Mouse (Mus musculus) embryonic facial prominence, embryonic 15.5 days (tissue): ENCODE measurements around the gene D17H6S53E. TPM values are rescaled to one million over a fixed set of nuclear protein-coding genes. Genes with fewer than 3 reads are reported as not detected.

ENCODE experiments used
- ATAC-seq: fragments of 200-750 bp; cut with Nextera tagmentation; 2 replicates; pipeline ENCODE4 v1.8.0; 2017; ENCODE audit warnings: low read depth, moderate TSS enrichment; ENCODE audit not compliant: insufficient number of reproducible peaks, low FRiP score, low TSS enrichment
- H3K27ac ChIP-seq: fragments of 300-500 bp; sonication (generic); replicated peaks from 2 replicates; pipeline ENCODE4 v1.5.1; 2015; ENCODE audit warnings: mild to moderate bottlenecking, inconsistent platforms
- H3K27me3 ChIP-seq: fragments of 300-500 bp; sonication (generic); 2 replicates; pipeline ENCODE4 v1.6.1; 2015; ENCODE audit warnings: inconsistent platforms
- H3K36me3 ChIP-seq: fragments of 300-500 bp; sonication (generic); 2 replicates; pipeline ENCODE4 v1.6.1; 2015; ENCODE audit warnings: mild to moderate bottlenecking, inconsistent platforms
- H3K4me1 ChIP-seq: fragments of 300-500 bp; sonication (generic); 2 replicates; pipeline ENCODE4 v1.6.1; 2015; ENCODE audit warnings: inconsistent platforms
- H3K4me2 ChIP-seq: fragments of 300-500 bp; sonication (generic); replicated peaks from 2 replicates; pipeline ENCODE4 v1.6.1; 2015; ENCODE audit warnings: mild to moderate bottlenecking, inconsistent platforms
- H3K4me3 ChIP-seq: fragments of 300-500 bp; sonication (generic); replicated peaks from 2 replicates; pipeline ENCODE4 v1.5.1; 2015; ENCODE audit warnings: mild to moderate bottlenecking, inconsistent platforms
- H3K9ac ChIP-seq: fragments of 300-500 bp; sonication (generic); 2 replicates; pipeline ENCODE4 v1.6.1; 2015; ENCODE audit warnings: inconsistent platforms
- H3K9me3 ChIP-seq: fragments of 300-500 bp; sonication (generic); replicated peaks from 2 replicates; pipeline ENCODE4 v1.6.1; 2016; ENCODE audit warnings: inconsistent platforms
- WGBS: fragments of 180-500 bp; shearing (Covaris S2); methylation state at CpG from one replicate; pipeline ENCODE4 v1.1.7; 2015; 5-methylcytosine and 5-hydroxymethylcytosine counted together
- polyA plus RNA-seq: library from polyadenylated mRNA; unstranded; fragments of >200 nt; fragmentation: Nextera tagmentation; extraction: Ambion mirVana; gene quantifications from 2 replicates; pipeline ENCODE4 v1.2.1, GENCODE M21; 2015

Gene D17H6S53E
- polyA plus RNA-seq, 1 experiment from 2014 or later, result 11.2 TPM

DNA sequence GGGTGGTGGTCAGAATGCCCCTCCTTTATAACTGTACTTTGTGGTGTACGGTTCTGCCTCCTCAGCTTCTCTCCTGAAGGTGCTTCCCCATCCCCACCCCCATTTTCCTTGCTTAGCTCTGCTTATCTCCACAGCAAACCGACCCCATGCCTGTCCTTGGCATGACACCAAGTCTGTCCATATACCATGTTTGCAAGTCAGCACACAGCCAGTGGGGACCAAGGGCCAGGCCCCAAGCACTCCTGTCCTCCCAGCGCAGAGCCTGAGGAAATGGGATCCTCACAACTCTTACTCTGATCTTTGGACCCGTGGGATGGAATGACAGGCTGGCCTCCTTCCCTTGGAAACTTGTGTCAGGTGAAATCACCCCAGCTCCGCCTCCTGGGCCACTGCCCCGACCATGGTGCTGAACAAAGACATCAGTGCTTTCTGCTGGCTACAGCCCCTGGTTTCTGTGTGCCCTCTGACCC, 22.9 kb upstream of the D17H6S53E start:
- no peaks in the 10 kb centered on the region for H3K27me3 ChIP-seq
- no peak overlapping the region for H3K4me2 ChIP-seq
- H3K9ac ChIP-seq, result no peak overlapping the region
- peaks cover 7% of the 10 kb centered on the region for H3K4me1 ChIP-seq
- H3K4me3 ChIP-seq, result no peak overlapping the region
- no peak overlapping the region for H3K27ac ChIP-seq
- WGBS, result 63% methylated on average over 6 of the region's 6 CpGs
- no peaks in the 10 kb centered on the region for H3K9me3 ChIP-seq
- ATAC-seq, result no peak
- H3K36me3 ChIP-seq, result peaks cover 58% of the 10 kb centered on the region

DNA sequence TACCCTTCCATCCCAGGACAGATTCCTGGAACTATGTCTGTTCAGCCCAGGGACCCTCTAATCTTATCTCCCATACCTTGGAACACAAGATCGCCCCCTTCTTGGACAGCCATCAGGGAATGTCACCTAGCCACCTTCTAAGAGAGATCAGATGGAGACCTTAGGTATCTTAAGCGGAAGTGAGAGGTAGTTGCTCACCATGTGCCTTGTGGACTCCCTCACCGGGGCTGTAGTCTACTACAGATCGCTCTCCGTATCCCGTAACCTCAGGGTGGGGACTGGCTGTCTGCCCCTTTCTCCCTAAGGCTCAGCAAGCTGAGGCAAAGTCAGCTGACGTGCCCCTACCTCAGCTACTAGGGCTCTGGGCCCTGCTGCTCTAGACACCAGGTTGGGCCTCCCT, 22.1 kb upstream of the D17H6S53E start:
- ATAC-seq, result no peak
- peaks cover 49% of the 10 kb centered on the region for H3K36me3 ChIP-seq
- no peak overlapping the region for H3K4me2 ChIP-seq
- H3K9me3 ChIP-seq, result no peaks in the 10 kb centered on the region
- no peak overlapping the region for H3K4me3 ChIP-seq
- H3K27ac ChIP-seq, result no peak overlapping the region
- H3K4me1 ChIP-seq, result peaks cover 7% of the 10 kb centered on the region
- H3K9ac ChIP-seq, result no peak overlapping the region
- no peaks in the 10 kb centered on the region for H3K27me3 ChIP-seq
- WGBS, result 86% methylated on average over 7 of the region's 7 CpGs

DNA sequence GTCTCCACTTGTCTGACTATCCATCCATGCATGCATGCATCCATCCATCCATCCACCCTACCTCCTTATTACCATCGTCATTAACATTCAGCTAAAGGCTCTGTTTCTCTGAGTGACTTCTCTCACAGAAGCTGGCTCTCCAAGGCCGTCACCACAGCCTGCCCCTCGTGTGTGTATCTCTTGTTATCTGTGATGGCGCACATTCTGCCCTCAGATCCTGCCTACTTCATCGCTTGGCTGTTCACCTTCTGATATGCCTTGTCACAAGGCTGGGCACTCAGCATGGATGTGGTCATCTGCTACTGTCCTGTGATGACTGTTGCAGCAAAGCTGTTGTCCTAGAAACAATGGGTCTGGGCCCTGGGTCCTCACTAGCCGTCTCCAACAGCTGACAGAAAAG, 21.4 kb upstream of the D17H6S53E start:
- peaks cover 43% of the 10 kb centered on the region for H3K36me3 ChIP-seq
- no peak overlapping the region for H3K4me3 ChIP-seq
- 73% methylated on average over 6 of the region's 6 CpGs for WGBS
- no peaks in the 10 kb centered on the region for H3K9me3 ChIP-seq
- no peak overlapping the region for H3K4me2 ChIP-seq
- H3K27ac ChIP-seq, result no peak overlapping the region
- H3K27me3 ChIP-seq, result no peaks in the 10 kb centered on the region
- H3K4me1 ChIP-seq, result peaks cover 7% of the 10 kb centered on the region
- ATAC-seq, result no peak
- H3K9ac ChIP-seq, result no peak overlapping the region

DNA sequence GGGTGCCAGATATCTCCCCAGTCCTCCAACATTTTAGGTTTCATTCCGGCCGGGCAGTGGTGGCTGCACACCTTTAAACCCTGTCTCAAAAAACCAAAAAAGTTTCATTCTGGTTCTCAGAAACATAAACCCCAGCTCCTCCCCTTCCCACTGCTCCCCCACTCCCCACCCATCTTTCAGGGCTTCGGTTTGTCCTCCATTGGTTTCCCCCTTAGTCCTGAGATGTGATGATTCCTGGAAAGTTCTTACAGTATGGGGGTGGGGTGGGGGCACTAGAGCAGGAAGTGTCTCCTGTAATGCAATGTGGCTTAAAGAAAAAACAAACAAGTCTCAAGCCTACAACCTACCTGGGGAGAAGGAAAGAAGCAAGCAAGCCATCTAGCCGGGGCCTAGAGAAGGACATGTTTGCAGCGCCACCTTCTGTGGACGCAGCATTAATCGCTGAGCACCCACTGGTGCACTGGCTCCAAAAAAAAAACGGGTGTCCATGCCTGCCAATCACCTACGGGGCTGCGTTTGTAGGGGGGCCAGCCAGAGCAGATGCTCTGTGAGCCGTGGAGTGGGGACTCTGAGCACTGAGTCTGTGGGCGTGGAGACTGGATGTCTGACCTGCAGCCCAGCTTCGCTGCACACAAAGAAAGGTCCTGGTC, 20.3 kb upstream of the D17H6S53E start:
- H3K4me3 ChIP-seq, result 0 out of 2 replicates have a peak overlapping the region, but pooled peaks have one; percentile 13
- peaks cover 7% of the 10 kb centered on the region for H3K4me1 ChIP-seq
- H3K9me3 ChIP-seq, result no peaks in the 10 kb centered on the region
- H3K9ac ChIP-seq, result no peak overlapping the region
- peaks cover 32% of the 10 kb centered on the region for H3K36me3 ChIP-seq
- peak overlapping the region; percentile 40 for H3K4me2 ChIP-seq
- no peak overlapping the region for H3K27ac ChIP-seq
- whole genome bisulfite sequencing, result 24% methylated on average over 13 of the region's 13 CpGs
- H3K27me3 ChIP-seq, result no peaks in the 10 kb centered on the region
- no peak for ATAC-seq

DNA sequence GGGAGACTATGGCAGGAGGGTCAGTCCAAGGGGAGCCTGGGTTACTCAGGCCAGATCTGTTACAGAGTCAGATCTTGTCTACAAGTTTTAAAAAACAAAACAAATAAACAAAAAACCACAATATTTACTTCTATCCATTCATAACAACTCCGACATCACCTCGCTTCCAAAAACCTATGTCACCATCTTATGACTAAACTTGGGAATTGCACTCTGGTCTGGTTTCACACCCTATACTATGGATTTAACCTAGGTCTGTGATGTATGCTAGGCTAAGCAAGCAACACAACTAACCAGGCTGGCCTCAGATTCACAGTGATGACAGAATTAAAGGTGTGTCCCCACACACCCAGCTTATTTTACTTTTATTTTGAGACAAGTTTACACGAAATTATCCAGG, 19.7 kb upstream of the D17H6S53E start:
- 0 out of 2 replicates have a peak overlapping the region, but pooled peaks have one; percentile 13 for H3K4me3 ChIP-seq
- no peaks in the 10 kb centered on the region for H3K9me3 ChIP-seq
- peaks cover 7% of the 10 kb centered on the region for H3K4me1 ChIP-seq
- H3K27me3 ChIP-seq, result no peaks in the 10 kb centered on the region
- H3K27ac ChIP-seq, result no peak overlapping the region
- no peak overlapping the region for H3K9ac ChIP-seq
- H3K36me3 ChIP-seq, result peaks cover 26% of the 10 kb centered on the region
- 62% methylated on average over 3 of the region's 3 CpGs for WGBS
- ATAC-seq, result no peak
- 0 out of 2 replicates have a peak overlapping the region, but pooled peaks have one; percentile 40 for H3K4me2 ChIP-seq

DNA sequence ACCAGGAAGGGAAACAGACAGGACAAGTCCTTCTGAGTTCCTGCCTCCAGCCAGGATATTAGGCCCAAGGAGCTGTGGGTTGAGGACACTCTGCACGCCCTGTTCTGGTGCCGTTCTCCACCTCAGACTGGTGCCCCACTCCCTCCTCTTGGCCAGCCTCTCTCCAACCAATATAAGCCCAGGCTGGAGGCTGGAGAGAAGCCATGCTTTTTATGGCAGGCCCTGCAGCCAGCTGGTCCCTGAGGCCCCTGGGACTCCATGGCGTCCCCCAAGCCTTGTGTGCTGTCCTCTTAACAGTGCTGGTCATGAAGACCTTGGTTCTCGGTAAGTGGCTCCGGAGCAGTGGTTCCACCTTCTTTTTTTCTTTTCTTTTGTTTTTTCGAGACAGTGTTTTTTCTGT, 18.1 kb upstream of the D17H6S53E start, which contains the start of gene Ly6g5c:
Ly6g5c (plus strand) TSS at position 183 of the 400 bp plus-strand sequence.
- Histone ChIP-seq H3K9me3 (no peaks in the 10 kb centered on the region), H3K4me2 (no peak within 1 kb of the TSS), H3K4me1 (peaks cover 7% of the 10 kb centered on the region), H3K9ac (no peak within 1 kb of the TSS), H3K4me3 (no peak within 1 kb of the TSS), H3K36me3 (peaks cover 10% of the 10 kb centered on the region; the same call in 1 of the 2 replicates), H3K27me3 (no peaks in the 10 kb centered on the region), H3K27ac (no peak within 1 kb of the TSS)
- ATAC-seq, result no peak
- WGBS, result 85% methylated on average over 6 of the region's 6 CpGs

DNA sequence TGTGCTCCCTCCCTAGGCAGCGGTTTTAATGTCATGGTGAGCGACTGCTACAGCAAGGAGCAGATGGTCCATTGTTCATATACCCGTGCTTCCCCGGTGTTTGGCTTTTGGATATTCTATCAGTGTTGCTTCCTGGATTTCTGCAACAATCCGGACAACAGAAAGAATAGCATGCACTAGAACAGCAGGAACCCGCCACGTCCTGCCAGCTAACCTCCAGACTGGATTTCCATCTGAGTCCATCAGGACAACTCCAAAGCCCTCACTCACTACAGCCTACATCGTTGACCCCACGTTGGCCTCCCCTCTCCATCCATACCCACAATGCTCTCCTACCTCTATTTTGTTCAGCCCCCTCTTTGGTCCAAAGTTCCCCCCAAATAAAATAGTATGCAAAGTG, 14.4 kb upstream of the D17H6S53E start:
- no peaks in the 10 kb centered on the region for H3K27me3 ChIP-seq
- H3K27ac ChIP-seq, result no peak overlapping the region
- no peak overlapping the region for H3K9ac ChIP-seq
- WGBS, result 78% methylated on average over 9 of the region's 9 CpGs
- ATAC-seq, result no peak
- no peak overlapping the region for H3K4me2 ChIP-seq
- peaks cover 30% of the 10 kb centered on the region for H3K36me3 ChIP-seq
- H3K9me3 ChIP-seq, result no peaks in the 10 kb centered on the region
- H3K4me3 ChIP-seq, result no peak overlapping the region
- no peaks in the 10 kb centered on the region for H3K4me1 ChIP-seq

DNA sequence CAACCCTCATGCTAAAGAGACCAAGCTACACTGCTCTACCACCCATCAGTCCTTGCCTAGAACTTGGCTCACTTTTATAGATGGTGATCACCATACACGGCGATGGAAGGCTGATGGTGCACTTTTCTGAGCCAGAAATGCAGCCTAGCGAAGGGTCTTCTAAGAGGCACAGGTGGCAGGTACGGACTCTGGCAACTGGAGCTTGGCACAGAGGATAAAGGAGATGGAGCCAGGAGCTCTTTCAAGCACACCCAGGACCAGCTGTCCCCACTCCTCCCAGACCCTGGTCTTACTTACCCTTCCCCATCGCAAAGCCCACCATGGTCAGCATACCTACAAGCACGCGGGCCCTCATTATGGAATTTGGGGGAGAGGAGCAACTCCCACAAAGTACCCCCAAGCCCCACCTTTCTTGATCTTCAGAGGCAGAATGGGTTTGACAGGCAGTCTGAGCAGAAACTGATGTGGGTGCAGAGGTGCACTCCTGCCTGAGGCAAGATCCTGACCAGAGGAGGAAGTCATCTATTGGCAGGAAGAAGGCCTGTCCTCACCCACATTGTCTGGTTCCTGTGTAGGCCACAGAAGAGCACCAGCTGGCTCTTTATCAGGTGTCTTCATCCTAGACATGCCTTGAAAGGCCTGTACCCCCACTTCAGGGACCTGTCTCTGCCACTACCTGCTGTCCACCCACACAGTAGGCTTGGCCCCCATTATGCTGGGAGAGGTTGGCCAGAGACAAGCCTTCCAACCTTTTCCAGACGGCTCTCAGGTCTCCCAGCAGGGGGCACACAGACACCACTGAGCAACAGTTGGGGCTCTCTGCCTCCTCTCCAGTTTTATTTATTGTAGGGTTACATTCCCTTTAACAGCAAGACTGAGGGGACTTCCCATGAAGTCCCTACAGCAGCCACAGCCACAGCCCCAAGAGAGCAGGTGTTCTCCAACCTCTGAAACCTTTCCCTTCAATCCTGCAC, 10.8 kb upstream of the D17H6S53E start, which contains the start of gene Ly6g5b:
Ly6g5b (minus strand) TSS at position 383 of the 974 bp plus-strand sequence.
- no peaks in the 10 kb centered on the region for H3K27me3 ChIP-seq
- no peak within 1 kb of the TSS for H3K27ac ChIP-seq
- H3K9me3 ChIP-seq, result no peaks in the 10 kb centered on the region
- H3K4me2 ChIP-seq, result no peak within 1 kb of the TSS
- ATAC-seq, result no peak
- 85% methylated on average over 8 of the region's 8 CpGs for WGBS
- peaks cover 55% of the 10 kb centered on the region for H3K36me3 ChIP-seq
- peaks cover 9% of the 10 kb centered on the region for H3K4me1 ChIP-seq
- no peak within 1 kb of the TSS for H3K9ac ChIP-seq
- H3K4me3 ChIP-seq, result no peak within 1 kb of the TSS

DNA sequence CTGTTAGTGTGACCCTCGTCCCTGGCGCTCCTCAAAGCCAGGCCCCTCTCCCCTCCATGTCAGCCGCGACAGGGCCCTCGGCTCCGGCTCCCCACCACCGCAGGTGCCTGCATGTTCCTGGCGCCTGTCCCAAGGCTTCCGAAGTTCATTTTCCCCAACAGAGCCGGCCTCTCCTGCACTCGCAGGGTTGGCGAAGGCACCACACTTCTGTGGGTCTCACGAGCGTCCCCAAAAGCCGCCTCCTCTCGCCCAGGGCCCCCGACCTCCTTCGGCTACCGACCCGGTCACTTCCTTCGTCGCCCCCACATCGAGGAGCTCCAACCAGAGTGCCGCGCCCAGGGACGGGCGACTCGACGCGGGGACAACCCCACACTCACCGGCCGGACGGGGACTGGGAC, 5.4 kb upstream of the D17H6S53E start:
- Histone ChIP-seq H3K4me3 (peak overlapping the region; percentile 96), H3K36me3 (peaks cover 39% of the 10 kb centered on the region), H3K4me2 (peak overlapping the region; percentile 89), H3K4me1 (peaks cover 31% of the 10 kb centered on the region), H3K27me3 (no peaks in the 10 kb centered on the region), H3K9me3 (no peaks in the 10 kb centered on the region), H3K9ac (peak overlapping the region; percentile 95), H3K27ac (peak overlapping the region; percentile 84)
- WGBS, result under 1% methylated on average over 33 of the region's 33 CpGs
- peak; percentile 5 for ATAC-seq

DNA sequence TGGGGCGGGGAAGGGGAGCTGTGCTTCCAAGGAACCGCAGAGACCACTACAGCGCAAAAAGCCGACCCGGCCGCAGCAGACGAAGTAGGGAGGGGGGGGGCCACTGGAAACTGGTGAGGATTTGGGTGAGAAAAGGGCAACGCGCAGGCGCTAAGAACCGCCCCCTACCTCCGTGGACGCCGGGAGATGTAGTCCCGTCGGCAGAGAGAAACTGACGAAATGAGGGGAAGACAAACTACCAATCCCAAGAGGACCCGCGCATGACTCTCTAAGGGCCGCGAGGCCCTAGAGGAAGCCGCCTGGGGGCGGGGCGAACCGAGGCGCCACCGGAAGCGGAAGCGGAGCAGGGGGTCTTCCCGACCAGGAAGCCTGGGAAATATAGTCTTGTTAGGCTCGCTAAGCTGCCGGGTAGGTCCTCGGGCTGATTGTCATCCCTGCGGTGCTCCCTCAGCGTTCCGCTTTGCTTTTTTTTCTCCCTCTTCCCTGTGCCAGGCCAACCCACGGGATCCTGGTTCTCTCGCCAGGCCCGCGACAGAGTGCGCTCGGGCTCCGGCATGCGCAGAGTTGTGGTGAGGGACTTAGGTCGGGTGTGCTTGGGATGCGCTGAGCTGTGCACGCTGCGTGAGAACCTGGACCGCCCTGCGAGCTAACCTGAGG, 4.9 kb upstream of the D17H6S53E start, which contains the start of gene Gpank1:
Gpank1 (plus strand) TSS at position 313 of the 657 bp plus-strand sequence.
- under 1% methylated on average over 50 of the region's 50 CpGs for WGBS
- ATAC-seq, result peak; percentile 94
- no peaks in the 10 kb centered on the region for H3K27me3 ChIP-seq
- H3K4me2 ChIP-seq, result peak within 1 kb of the TSS; percentile 89
- peak within 1 kb of the TSS; percentile 95 for H3K9ac ChIP-seq
- H3K27ac ChIP-seq, result peak within 1 kb of the TSS; percentile 84
- peaks cover 34% of the 10 kb centered on the region for H3K36me3 ChIP-seq
- H3K9me3 ChIP-seq, result no peaks in the 10 kb centered on the region
- H3K4me1 ChIP-seq, result peaks cover 32% of the 10 kb centered on the region
- H3K4me3 ChIP-seq, result peak within 1 kb of the TSS; percentile 96
